Mouse (Mus musculus) kidney, postnatal 14 days (tissue): ENCODE measurements at regions not wholly inside any gene's neighbourhood (a gene's known extent, or its start where the extent isn't known, plus 50 kb on each side); places are given as distances from the start of the nearest gene placed in this dataset.

Source experiments
- DNase-seq: peaks from one replicate; pipeline ENCODE4 v3.0.0; 2022; ENCODE audit warnings: mixed read lengths

DNA sequence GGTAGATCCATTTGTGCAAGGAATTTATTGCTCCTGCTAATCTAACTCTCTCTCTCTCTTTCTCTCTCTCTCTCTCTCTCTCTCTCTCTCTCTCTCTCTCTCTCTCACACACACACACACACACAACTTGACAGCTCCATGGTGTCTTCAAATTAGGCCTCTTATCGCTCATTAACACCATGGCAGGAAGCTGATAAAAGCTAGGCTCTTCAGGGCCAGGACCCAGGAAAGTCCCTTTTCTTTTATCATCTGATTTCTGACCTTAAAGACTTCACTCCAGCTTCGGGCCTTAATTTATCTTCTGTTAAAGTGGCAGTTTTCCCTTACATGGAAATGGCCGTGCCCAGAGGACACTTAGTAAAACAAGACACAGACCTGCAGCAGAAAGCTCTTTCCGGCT is 178.4 kb upstream of the Bmp2 start:
- DNase-seq, result no peak

DNA sequence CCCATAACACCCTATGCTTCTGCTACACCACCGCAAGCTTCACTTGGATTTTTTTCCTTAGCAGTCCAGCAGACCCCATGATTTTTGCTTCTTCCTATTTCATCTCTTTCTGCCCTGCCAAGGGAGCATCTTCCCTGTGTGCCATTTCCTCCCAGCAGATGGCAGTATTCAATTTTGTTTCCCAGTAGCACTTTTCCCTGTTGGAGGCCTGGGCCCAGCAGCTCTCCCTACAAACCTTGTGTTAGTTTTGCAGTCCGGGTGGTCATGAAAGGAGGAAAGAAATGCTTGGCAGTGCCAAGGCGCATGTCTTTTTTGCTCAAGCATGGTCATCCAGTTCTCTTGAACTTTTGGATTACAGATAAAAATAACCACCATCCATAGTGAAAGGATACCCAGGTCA is 170.9 kb upstream of the Bmp2 start:
- peak; percentile 52 for DNase-seq

DNA sequence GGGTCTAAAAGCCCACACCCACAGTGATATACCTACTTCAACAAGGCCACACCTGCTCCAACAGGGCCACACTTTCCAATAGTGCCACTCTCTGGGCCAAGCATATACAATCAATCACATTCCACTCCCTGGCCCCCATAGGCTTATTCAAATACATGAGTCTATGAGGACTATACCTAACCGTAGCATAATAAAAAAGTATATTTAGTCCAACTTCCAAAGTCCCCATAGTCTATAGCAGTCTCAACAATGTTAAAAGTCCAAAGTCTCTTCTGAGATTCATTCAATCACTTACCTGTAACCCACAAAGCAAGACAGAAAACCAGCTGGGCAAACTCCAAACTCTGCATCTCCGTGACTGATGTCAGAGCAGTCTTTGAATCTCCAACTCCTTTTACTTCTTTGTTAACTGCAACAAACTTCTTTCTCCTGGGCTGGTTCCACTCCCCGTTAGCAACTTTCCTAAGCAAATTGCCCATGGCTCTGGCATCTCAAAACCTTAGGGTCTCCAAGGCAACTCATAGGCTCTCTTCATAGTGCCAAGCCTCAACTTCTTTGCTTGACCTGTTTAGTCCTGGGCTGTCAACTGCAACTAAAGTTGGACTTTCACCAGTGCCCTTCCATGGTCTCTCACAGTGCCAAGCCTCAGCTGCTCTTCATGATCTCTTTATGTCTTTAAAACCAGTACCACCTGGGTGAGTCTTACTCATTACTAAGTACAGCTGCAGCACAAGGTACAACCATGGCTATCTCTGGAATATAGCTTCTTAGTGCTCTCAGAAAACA is 168.6 kb upstream of the Bmp2 start:
- DNase-seq, result no peak

DNA sequence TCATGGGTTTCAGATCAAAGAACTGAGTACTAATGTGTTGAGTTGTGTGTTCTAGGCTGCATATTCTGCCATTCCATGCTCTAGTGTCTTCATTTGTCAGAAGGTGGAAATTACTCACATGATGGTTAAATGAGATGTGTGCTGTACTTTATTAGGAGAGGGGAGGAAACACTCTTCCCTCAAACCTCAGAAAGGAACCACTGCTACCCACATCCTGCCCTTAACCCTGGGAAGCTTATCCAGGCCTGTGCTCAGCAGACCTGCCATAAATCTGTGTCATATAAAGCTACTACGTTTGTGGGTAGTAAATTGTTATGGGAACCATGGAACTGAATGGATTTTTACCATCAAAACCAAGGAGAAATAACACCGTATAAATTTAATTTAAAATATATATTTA is 166.7 kb upstream of the Bmp2 start:
- no peak for DNase-seq

DNA sequence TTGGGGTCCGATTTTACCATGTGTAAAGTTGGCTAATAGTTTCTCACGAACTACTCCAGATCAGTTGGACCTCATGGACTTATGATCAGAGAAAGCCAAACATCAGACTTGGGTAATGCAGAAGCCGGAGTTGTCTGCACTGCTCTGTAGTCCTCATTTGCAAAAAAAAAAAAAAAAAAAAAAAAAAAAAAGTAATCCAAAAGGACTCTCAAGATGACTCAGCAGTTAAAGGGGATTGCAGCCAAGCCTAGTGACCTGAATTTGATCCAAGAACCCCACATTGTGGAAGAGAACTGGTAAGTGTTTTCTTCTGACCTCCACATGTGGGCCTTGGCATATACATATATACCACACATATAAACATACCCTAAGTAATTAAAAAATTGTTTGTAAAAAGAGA is 164.6 kb upstream of the Bmp2 start:
- DNase-seq, result no peak

DNA sequence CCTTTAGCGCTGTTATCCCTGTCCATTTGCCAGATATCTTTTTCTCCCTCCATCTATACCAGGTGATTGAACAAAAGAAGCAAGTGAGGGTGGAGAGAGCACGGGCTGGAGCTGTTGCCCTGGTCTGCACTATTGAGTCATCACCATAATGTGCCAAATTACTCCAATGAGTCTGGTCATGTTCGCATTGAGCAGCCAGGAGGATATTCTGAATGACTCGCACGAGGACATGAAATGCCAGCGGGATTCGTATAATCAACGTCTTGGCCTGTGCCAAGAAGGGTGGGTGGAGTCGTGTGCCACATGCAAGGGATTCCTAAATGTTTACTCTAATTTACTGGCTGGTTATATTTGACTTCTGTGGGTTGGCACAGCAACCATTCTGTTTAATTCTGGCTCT is 159.7 kb upstream of the Bmp2 start:
- no peak for DNase-seq

DNA sequence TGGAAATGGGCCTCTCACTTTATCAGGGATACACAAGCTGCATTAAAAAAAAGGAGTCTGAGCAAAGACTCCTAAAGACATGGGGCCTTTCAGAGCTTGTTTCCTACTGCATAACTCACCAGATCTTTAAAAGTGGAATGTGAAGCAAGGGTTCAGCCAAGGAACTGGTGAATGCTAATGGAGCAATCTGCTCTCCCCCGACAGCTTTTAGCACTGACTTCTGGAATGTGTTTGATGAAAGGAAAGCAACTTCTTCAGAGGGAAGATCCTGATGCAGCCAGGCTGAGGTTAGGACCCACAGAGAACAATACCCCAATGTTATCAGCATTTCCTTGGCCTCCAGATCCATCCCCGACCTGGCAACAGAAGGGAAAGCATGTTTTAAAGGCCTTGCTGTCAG is 154.4 kb upstream of the Bmp2 start:
- no peak for DNase-seq

DNA sequence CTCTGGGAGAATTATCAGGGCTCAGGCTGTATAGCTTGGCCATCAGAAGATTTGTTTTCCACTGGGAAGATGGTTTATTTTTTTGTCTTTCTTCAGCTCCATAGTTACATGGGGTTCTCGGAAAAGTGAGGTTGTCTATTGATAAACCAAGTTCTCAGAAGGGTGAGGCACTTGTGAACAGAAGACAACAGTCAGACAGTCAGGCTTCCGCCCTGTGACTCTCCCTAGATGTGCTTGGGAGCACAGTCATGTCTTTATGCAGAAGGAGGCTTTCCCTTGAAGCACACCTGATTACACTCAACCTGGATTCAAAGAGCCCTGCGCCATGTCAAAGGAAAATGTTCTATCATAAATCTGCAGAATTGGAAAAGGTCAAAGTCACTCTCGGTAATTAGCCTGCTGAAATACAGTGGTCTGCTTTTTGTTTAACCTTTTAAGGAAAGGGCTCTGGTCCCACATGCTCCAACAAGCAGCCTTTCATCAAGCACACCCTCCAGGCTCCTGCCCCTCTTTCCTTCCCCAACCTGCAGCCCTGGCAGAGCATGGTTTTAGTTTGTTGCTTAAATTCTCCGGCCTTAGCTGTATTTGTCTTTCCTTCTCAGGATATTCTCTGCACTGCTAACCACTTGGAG is 152.8 kb upstream of the Bmp2 start:
- DNase-seq, result no peak

DNA sequence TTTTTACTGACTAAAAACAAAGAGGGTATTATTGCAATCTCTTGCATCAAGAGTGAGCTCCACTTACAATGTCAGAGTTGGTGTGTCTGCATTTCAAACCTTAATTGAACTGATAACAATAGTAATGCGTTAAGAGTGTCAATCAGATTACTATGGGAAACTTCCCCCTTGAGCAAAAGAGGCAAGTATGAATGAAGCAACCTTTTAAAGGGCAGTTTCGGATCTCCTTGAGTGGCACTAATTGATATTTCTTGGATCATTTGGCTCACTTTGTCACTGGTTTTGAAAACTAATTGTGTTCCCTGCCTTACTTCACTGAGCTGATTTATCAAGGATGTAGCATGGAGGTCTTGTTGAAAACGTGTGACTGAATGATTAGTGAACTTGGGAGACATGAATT is 151.0 kb upstream of the Bmp2 start:
- DNase-seq, result no peak

DNA sequence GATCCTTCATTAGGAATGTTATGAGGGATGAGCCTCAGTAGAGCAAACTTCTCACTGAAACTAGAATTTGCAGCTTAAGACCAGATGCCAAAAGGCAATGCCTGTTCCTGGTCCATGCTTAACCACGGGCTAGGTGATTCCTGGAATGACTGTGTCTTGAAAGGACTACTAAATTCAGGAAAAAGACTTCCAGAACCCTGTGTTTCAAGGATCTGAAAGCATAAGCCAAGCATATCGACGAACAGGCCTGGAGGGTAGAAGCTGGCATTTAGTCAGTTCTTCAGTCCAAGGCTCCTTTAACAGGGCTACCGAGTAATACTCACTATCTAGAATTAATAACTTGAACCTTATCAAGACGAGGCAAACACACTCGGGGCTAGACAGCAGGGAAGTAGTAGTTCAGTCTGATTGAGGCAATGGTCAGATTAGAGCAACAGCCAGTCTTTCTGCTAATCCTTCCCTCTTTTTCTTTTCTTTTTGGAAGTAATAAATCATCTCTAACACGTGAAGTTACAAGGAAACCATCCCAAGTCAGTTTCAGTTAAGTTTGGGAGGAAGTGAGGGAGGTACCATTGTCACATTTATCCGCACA is 134.9 kb upstream of the Bmp2 start:
- DNase-seq, result no peak

DNA sequence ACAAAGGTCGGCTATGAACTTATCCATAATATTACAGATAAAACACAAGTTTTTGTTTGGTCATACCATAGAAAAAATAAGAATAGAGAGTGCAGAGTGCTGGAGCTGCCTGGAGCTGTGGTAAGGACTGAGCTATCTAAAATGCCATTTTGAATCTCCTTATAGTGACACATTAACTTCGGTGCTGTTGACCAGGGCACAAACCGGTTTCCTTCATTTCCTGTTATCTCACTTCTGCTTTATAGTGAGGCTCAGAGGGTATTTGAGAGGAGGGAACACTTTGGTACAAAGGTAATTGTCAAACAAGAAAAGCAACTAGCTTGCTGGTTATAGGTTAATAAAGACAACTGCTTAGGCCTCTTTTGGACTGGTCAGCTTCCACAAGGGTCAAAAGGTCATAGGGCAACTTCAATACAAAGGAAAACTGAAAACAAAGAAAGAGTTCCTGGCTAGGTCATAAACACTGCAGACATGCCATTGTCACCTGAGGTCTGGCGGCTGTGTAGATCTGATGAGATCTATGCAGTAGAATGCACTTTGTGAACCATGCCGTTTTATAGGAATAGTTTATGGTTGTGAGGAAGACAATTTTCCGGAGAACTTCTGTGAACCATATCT is 132.2 kb upstream of the Bmp2 start:
- DNase-seq, result no peak

DNA sequence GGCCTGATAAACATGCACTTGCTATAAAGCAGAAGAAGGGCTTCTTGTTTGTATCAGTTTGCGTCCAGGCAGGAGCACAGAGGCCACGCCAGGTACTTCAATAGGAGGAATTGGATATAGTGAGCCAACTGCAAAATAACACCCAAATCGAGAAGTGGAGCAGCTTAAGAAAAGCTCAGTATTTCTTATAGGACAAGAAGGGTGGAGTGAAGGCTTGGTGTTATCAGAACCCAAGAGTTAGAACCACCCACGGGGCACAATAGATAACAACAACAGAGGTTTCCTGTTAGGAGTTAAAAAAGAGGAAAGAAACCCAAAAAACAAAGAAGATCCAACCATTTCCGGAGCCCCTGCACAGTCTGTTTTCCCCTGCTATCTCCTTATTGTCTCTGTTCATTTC is 126.4 kb upstream of the Bmp2 start:
- DNase-seq, result no peak

DNA sequence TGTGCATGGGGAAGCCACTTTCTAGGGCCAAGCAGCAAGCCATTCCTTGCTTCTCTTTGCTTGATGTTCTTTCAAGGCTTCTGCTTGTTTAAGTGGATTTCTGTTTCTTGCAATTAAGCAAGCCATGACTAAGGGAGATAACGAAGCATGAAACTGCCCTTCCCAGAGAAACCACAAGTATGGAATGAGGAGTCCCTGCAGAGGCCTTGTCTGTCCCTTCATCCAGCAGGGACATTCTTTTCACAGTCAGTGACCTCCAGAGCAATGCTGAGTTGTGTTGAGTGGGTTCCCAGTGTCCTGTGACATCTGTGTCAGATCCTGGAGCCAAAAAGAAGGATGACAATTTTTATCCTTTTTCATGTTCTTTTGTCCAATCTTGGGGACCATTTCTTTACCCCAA is 124.9 kb upstream of the Bmp2 start:
- DNase-seq, result peak; percentile 35

DNA sequence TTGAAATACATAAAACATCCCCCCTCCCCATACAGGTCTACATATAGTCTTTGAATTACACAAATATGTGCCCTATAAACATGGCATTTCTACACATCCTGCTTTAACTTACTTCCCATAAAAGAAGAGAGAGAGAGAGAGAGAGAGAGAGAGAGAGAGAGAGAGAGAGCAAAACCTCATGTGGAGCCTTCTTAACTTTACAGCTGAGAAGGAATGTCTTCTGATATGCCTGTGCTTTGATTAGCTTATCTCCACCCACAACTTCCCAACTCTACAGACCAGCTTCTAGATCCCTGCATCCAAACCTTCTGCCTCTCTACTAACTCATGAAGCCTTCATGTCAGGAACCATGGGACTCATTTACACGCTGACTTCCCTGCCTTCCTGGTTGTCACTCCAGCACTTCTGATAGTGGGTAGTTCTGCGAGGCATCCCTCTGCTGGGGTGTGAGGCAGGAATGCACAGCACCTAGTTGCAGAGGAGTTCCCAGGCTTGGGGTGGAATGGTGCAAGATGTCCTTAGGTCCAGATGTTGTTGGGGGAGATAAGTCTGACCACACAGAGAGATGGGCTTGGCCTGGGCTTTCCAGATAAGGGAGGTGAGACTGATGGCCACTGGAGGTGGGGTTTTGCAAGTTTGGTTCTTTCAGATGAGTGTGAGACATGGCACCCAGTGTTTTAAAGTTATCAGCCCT is 122.4 kb upstream of the Bmp2 start:
- no peak for DNase-seq

DNA sequence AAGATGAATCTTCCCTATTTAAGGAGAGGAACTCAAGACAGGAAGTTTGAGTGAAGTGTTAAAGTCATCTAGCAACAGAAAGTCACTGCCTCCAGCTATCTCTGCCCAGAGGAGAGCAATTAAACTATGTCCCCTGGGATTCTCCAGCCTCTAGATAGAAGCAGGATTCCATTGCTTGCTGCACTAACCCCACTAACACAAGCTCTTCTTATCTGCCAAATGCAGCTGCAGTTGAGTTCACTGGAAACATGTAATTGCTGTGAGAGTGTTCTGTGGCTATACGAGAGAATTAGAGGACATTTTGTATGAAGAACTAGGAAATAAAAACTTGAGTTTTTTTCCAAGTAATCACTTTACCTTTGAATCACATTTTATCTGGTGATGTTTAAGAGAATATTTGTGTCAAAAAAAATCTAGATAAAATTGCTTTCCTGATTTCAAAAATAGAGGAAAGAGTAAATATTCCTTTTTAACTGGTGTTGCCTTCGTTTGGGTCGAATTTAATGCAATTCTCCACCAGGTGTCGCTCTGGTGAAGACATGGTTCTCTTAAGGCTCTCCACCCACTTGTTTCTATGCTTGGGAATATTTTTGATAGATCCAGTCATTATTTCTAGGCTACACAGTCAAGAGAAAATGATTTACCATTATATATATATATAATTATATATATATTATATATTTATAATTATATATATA is 121.1 kb upstream of the Bmp2 start:
- peak; percentile 31 for DNase-seq

DNA sequence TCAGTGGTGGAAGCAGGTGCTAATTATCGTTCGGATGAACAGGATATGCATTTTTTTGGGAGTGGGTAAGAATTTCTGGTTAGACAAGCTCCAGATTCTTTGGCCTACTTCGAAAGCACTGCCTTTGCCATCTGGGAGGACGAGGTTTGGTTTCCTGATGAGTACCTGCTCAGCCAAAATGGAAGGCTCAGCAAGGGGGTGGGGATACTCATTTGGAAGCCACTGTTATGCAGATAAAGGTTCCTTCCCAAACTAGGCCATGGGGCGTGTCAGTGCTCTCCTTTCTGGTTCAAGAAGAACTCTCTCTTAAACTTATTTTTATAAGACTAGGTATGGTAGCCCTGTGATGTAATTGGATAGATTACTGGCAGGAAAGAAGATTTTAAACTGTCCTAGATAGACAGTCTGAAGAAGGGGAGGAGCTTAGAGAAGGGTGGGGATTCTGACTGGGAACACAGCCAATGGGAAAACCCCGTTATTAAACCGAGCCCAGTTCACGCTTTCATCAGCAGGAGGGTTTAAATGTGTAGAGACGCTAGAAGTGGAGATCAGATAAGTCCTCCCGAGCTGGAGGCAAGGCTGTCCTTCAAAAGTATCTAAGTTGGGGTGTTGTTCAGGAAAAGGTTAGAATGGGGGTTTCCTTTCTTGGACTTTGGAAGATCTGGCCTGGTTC is 119.7 kb upstream of the Bmp2 start:
- no peak for DNase-seq

DNA sequence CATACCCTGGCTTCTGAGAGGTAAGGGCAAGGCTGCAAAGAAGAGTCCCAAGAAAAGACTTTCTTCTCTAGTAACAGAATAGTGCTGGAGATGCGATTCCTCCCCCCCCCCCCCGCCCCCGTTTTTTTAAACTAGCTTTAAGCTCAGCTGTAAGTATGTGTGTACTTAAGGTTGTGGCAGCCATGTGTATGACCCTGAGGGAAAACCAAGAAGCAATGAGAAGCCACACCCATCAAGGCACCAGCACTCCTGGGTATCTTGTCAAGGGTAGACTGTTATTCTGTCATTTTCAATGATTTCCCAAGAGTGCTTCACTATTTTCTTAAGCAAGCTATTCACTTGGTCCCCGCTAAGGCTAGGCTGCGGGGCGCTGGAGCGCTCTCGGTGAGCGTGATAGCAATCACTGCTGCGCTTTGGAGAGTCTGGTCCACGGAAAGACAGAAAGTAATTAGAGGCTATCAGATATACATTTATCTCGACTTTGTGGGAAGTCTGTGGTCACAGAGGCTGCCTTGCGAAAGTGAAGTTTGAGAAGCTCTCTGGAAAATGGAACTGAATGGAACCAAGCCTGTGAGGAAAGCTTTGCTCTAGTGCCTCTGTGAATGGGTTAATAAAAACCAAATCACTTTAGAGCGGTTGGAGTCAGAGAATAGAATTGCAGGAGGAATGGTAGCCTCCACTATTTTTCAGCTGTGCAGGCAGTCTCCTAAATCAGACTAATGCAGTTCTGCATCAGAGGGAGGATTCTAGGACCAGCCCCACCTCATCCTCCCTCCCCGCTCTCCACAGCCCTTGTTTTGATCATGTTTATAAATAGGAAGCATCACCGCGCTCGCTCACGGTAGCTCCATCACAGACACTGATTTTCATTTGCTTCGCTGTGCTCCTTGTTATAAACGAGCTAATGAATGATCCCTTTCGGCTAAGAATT is 114.8 kb upstream of the Bmp2 start:
- no peak for DNase-seq

DNA sequence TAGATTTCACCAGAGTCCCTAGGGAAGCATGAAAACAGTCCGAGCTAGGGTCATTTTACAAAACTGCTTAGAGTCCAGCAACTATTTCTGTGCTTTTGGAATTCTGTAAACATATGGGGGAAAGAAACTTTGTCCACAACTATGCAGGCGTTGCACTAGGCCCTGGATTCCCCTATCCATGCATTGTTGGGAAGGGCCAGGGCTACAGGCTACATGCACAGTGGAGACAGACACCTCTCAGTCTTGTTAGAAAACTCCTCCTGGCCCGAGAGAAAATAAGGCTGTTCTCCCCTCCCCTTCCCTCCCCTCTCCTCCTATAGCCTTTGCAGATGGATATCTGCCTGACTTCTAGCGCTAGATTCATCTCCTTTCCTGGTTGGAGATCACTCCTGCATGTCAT is 113.9 kb upstream of the Bmp2 start:
- no peak for DNase-seq

DNA sequence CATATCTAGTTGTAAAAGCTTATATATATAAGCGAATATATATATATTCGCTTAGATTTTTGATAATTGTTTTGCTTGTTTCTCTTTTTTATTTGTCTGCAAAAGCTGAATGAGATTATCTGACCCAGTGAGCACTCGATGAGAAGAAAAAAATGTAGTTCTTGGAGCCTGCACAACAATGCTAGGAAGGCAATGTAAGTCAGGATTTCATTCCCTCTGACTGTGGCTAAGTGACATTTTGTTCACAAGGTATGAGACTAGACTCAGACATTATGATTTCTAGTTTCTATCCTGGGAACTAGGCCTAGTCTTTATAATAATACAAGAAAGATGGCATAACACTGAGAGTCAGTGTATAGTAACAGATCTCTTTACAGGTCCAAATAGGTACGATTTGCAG is 108.9 kb upstream of the Bmp2 start:
- no peak for DNase-seq

DNA sequence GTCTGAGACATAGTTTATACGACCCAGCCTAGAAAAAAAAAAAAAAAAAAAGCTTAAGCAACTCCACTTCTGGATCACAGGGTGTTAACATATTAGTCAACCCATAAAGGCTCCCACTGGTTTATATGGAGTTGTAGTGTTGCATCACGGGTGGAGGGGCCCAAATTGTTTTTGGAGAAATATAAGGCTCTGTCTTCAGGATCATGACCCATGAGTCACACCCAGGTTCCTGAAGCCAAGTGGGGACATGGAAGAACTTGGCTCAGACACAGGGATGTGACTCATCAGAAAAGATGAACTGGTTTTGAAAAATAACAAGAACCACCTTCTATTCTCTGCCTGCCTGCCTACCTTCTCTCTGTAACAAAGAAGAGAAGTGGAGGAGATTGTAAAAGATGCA is 108.5 kb upstream of the Bmp2 start:
- DNase-seq, result no peak

DNA sequence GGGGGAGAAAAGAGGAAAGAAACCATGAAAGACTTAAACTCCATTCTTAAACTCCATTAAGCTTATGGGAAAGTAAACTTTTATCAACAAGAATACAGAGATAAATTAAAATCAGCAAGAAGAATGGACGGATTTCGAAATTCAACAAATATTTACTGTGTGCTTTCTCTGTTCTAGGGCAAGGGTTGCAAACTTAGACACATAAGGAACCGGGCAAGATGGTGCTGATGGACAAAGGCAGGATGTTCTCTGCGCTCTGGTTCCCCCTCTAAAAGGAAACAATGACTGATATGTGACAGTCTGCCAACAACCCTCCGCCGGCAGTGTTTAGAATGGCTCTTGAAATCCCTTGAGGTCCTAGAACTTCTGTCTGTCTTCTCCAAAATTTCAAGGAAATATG is 99.0 kb upstream of the Bmp2 start:
- DNase-seq, result no peak
